Mouse (Mus musculus) cerebellum, adult 2 months (tissue): ENCODE data around the gene Gimd1.

Source experiments
- CTCF ChIP-seq: fragments of 200-500 bp; IDR thresholded peaks from 2 replicates; pipeline ENCODE4 v1.5.1; 2011; ENCODE audit warnings: low read depth, mild to moderate bottlenecking, control low read depth, low read length, moderate library complexity, borderline replicate concordance; ENCODE audit not compliant: insufficient read depth
- POLR2A ChIP-seq: fragments of 200-500 bp; IDR thresholded peaks from 2 replicates; pipeline ENCODE4 v1.6.1; 2011; ENCODE audit warnings: low read length, control low read depth, borderline replicate concordance; ENCODE audit not compliant: insufficient read depth

DNA sequence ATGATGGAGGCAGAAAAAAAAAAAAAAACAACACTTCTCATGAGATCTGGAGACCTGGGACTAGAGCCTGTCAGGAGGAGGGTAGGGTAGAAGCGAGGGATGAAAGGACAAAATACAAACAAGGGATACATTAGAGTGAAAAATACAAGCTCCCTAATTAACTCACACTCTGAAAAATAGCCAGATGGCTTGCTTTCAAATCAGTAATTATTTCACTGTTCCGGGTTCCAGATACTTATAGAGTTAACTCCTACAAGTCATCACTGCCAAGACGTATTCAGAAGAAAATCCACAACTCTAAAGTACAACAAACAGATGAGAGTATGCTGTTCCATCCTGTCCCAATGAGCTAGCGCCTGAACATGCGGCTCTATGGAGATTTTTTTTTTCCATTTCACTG is 20.6 kb downstream of the Gimd1 start:
- TF ChIP-seq CTCF (no peak), POLR2A (no peak)
